Mouse (Mus musculus) granulocyte monocyte progenitor cell, adult 5-6 weeks (primary cell): ENCODE measurements around the gene Gramd1b. TPM values are rescaled to one million over a fixed set of nuclear protein-coding genes. Genes with fewer than 3 reads are reported as not detected.

ENCODE experiments used
- total RNA-seq, 2 experiments: library from RNA; stranded (forward) in 1 of 2; stranded (reverse) in 1 of 2; fragments of 200-712, 200-1000 nt in 1 of 2; fragments of >200 nt in 1 of 2; fragmentation: Nextera tagmentation in 1 of 2; gene quantifications; 2 replicates each; pipeline ENCODE4 v1.2.3; 2014 to 2017

The Gramd1b gene
- total RNA-seq, 2 experiments from 2014 or later, result 5.3 to 25.8 TPM

Other genes starting within 250 kb of the Gramd1b start
- gene Gm21915, start 139.2 kb upstream of the Gramd1b start, total RNA-seq (2014; fragmentation: Nextera tagmentation), result not detected in 2 replicates
- gene Gm21915, start 139.2 kb upstream of the Gramd1b start, total RNA-seq (2017), result not detected in 2 replicates
- not detected in 2 replicates for gene Clmp, start 154.6 kb upstream of the Gramd1b start, total RNA-seq (2014; fragmentation: Nextera tagmentation)
- 0.13 and 0.52 TPM in 2 replicates for gene Clmp, start 154.6 kb upstream of the Gramd1b start, total RNA-seq (2017)